Mouse (Mus musculus): ENCODE results near the gene Cyp1a1. TPM values are rescaled to one million over a fixed set of nuclear protein-coding genes. Genes with fewer than 3 reads are reported as not detected.

Gene Cyp1a1
- polyA plus RNA-seq, 1 experiment: not detected

GRCm38 (mm10) chr9:57747067-57747466, 59.3 kb downstream of the Cyp1a1 start:
- H3K27ac ChIP-seq (ENCODE audit: insufficient read depth, low read length): no peak overlapping the region
- H3K4me3 ChIP-seq (ENCODE audit: insufficient read depth, low read length): no peak overlapping the region
- H3K4me1 ChIP-seq (ENCODE audit: control insufficient read depth, insufficient read depth, low read length): no peaks in the 10 kb centered on the region
- no peak for TF ChIP-seq CTCF (IDR thresholded peaks at IDR 0.05; ENCODE audit: borderline replicate concordance, insufficient read depth, low read length)
- TF ChIP-seq POLR2A (IDR thresholded peaks at IDR 0.05; ENCODE audit: low read depth, low read length): no peak

DNA sequence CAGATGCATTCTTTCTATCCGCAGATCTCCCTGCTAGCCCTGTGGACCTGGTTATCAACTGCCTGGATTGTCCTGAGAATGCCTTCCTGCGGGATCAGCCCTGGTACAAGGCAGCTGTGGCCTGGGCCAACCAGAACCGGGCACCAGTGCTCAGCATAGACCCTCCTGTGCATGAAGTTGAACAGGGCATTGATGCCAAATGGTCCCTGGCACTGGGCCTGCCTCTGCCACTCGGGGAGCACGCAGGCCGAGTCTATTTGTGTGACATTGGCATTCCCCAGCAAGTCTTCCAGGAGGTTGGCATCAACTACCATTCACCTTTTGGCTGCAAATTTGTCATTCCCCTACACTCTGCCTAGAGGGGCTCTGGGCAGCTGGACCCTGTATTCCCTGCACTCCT, 60.4 kb downstream of the Cyp1a1 start:
- Histone ChIP-seq H3K27ac (ENCODE audit: insufficient read depth, low read length) (no peak overlapping the region), H3K4me3 (ENCODE audit: insufficient read depth, low read length) (no peak overlapping the region), H3K4me1 (ENCODE audit: control insufficient read depth, insufficient read depth, low read length) (no peaks in the 10 kb centered on the region)
- no peak for TF ChIP-seq CTCF (IDR thresholded peaks at IDR 0.05; ENCODE audit: borderline replicate concordance, insufficient read depth, low read length)
- no peak for TF ChIP-seq POLR2A (IDR thresholded peaks at IDR 0.05; ENCODE audit: low read depth, low read length)

GRCm38 (mm10) chr9:57748831-57749230, 61.1 kb downstream of the Cyp1a1 start:
- no peaks in the 10 kb centered on the region for H3K4me1 ChIP-seq (ENCODE audit: control insufficient read depth, insufficient read depth, low read length)
- H3K4me3 ChIP-seq (ENCODE audit: insufficient read depth, low read length): no peak overlapping the region
- no peak overlapping the region for H3K27ac ChIP-seq (ENCODE audit: insufficient read depth, low read length)
- TF ChIP-seq CTCF (IDR thresholded peaks at IDR 0.05; ENCODE audit: borderline replicate concordance, insufficient read depth, low read length) (no peak), POLR2A (IDR thresholded peaks at IDR 0.05; ENCODE audit: low read depth, low read length) (no peak)

GRCm38 (mm10) chr9:57750901-57751300, 63.2 kb downstream of the Cyp1a1 start:
- TF ChIP-seq CTCF (IDR thresholded peaks at IDR 0.05; ENCODE audit: borderline replicate concordance, insufficient read depth, low read length) (no peak), POLR2A (IDR thresholded peaks at IDR 0.05; ENCODE audit: low read depth, low read length) (no peak)
- Histone ChIP-seq H3K4me1 (ENCODE audit: control insufficient read depth, insufficient read depth, low read length) (no peaks in the 10 kb centered on the region), H3K4me3 (ENCODE audit: insufficient read depth, low read length) (no peak overlapping the region), H3K27ac (ENCODE audit: insufficient read depth, low read length) (no peak overlapping the region)

Other genes starting within 250 kb of the Cyp1a1 start
- 26.6 and 31.0 TPM in 2 replicates for gene Ppcdc, start 247.8 kb upstream of the Cyp1a1 start, polyA plus RNA-seq (2011; ENCODE audit: insufficient read length, low read depth, missing spikeins)
- gene Scamp5, start 219.9 kb upstream of the Cyp1a1 start, polyA plus RNA-seq (2011; ENCODE audit: insufficient read length, low read depth, missing spikeins): 23.7 and 26.1 TPM in 2 replicates
- 0.61 TPM in 1 of 2 replicates, not detected in the other for gene Rpp25, start 183.9 kb upstream of the Cyp1a1 start, polyA plus RNA-seq (2011; ENCODE audit: insufficient read length, low read depth, missing spikeins)
- gene Cox5a, start 166.7 kb upstream of the Cyp1a1 start, polyA plus RNA-seq (2011; ENCODE audit: insufficient read length, low read depth, missing spikeins): 252 and 293 TPM in 2 replicates
- 12.6 and 13.0 TPM in 2 replicates for gene Fam219b, start 150.4 kb upstream of the Cyp1a1 start, polyA plus RNA-seq (2011; ENCODE audit: insufficient read length, low read depth, missing spikeins)
- gene Mpi, start 135.2 kb upstream of the Cyp1a1 start, polyA plus RNA-seq (2011; ENCODE audit: insufficient read length, low read depth, missing spikeins): 32.2 and 35.6 TPM in 2 replicates
- gene Scamp2, start 127.0 kb upstream of the Cyp1a1 start, polyA plus RNA-seq (2011; ENCODE audit: insufficient read length, low read depth, missing spikeins): 37.0 and 38.2 TPM in 2 replicates
- gene Ulk3, start 98.5 kb upstream of the Cyp1a1 start, polyA plus RNA-seq (2011; ENCODE audit: insufficient read length, low read depth, missing spikeins): 17.6 and 19.4 TPM in 2 replicates
- gene Cplx3, start 81.6 kb upstream of the Cyp1a1 start, polyA plus RNA-seq (2011; ENCODE audit: insufficient read length, low read depth, missing spikeins): not detected in 2 replicates
- not detected in 2 replicates for gene Lman1l, start 67.2 kb upstream of the Cyp1a1 start, polyA plus RNA-seq (2011; ENCODE audit: insufficient read length, low read depth, missing spikeins)
- gene Csk, start 34.3 kb upstream of the Cyp1a1 start, polyA plus RNA-seq (2011; ENCODE audit: insufficient read length, low read depth, missing spikeins): 51.2 and 56.2 TPM in 2 replicates
- gene Cyp1a2, start 4.2 kb upstream of the Cyp1a1 start, polyA plus RNA-seq (2011; ENCODE audit: insufficient read length, low read depth, missing spikeins): not detected in 2 replicates
- 16.6 and 19.8 TPM in 2 replicates for gene Edc3, start 20.6 kb downstream of the Cyp1a1 start, polyA plus RNA-seq (2011; ENCODE audit: insufficient read length, low read depth, missing spikeins)
- gene Clk3, start 77.9 kb downstream of the Cyp1a1 start, polyA plus RNA-seq (2011; ENCODE audit: insufficient read length, low read depth, missing spikeins): 46.4 and 54.8 TPM in 2 replicates
- gene Arid3b, start 148.9 kb downstream of the Cyp1a1 start, polyA plus RNA-seq (2011; ENCODE audit: insufficient read length, low read depth, missing spikeins): 4.2 and 4.5 TPM in 2 replicates
- 55.2 and 56.6 TPM in 2 replicates for gene Ubl7, start 223.1 kb downstream of the Cyp1a1 start, polyA plus RNA-seq (2011; ENCODE audit: insufficient read length, low read depth, missing spikeins)

Data from embryonic fibroblast, embryonic 13.5 days (primary cell).